ENCODE assay signal across 24 mouse cellular contexts in the genomic region with DNA sequence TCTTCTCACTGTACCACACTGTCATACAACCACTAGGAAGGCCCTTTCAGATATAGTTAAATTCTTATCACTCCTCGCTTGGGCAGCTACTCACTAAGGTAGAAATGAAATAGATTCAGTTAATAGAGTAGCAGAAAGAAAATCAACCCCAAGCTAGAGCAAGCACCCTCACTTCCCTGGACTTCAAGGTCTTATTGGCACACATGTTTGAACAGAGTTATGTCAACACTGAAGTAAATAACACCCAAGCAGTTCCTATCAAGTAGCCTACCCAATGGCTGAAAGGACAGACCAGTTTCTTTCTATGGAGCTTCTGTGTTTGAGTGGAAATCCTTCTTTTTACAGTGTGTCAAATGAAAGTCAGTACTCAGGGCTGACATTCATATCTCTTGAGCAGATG. TPM values are rescaled to one million over a fixed set of nuclear protein-coding genes. Genes with fewer than 3 reads are reported as not detected.
DNase-seq lines count a peak whose midpoint lies in the region; ATAC-seq and TF ChIP-seq lines count a peak whose summit lies in the region.
"Had no signal": no experiment of that assay in that cellular context is flagged by ENCODE, and none has a peak within 500 bp of the region (broad histone marks: within the 10 kb centered on the region; RNA-seq: fewer than 3 reads in every experiment).

No protein-coding gene starts in this region.

- TF ChIP-seq CTCF in stomach, postnatal 0 days (IDR thresholded peaks at IDR 0.05; ENCODE audit: low read depth): no peak

- 0 out of 2 replicates have a peak overlapping the region, but pooled peaks have one; percentile 4 for H3K27ac ChIP-seq in liver, embryonic 15.5 days (replicated peaks)
- no peak overlapping the region for H3K27ac ChIP-seq in midbrain, embryonic 11.5 days (ENCODE audit: low read depth, low read length)
- H3K27ac ChIP-seq in midbrain, embryonic 15.5 days: no peak overlapping the region
- no peak overlapping the region for H3K27ac ChIP-seq in stomach, embryonic 15.5 days
- H3K27ac ChIP-seq in stomach, postnatal 0 days (replicated peaks): no peak overlapping the region
- H3K27ac ChIP-seq in forebrain, embryonic 13.5 days: no peak overlapping the region
- H3K27ac ChIP-seq: embryonic facial prominence, embryonic 13.5 days; embryonic facial prominence, embryonic 15.5 days; forebrain, embryonic 10.5 days; forebrain, embryonic 12.5 days; forebrain, embryonic 15.5 days had no signal

- no peak overlapping the region for H3K4me2 ChIP-seq in liver, embryonic 15.5 days
- no peak overlapping the region for H3K4me2 ChIP-seq in midbrain, embryonic 11.5 days
- H3K4me2 ChIP-seq in midbrain, embryonic 15.5 days: no peak overlapping the region
- H3K4me2 ChIP-seq in stomach, embryonic 15.5 days: no peak overlapping the region
- no peak overlapping the region for H3K4me2 ChIP-seq in stomach, postnatal 0 days (replicated peaks; ENCODE audit: low read depth)
- no peak overlapping the region for H3K4me2 ChIP-seq in forebrain, embryonic 13.5 days
- H3K4me2 ChIP-seq: embryonic facial prominence, embryonic 13.5 days; embryonic facial prominence, embryonic 15.5 days; forebrain, embryonic 12.5 days; forebrain, embryonic 15.5 days had no signal

- no peak overlapping the region for H3K4me3 ChIP-seq in liver, embryonic 15.5 days (replicated peaks)
- H3K4me3 ChIP-seq in midbrain, embryonic 11.5 days (ENCODE audit: low read depth, low read length): no peak overlapping the region
- H3K4me3 ChIP-seq in midbrain, embryonic 15.5 days: no peak overlapping the region
- no peak overlapping the region for H3K4me3 ChIP-seq in stomach, embryonic 15.5 days (replicated peaks)
- no peak overlapping the region for H3K4me3 ChIP-seq in stomach, postnatal 0 days (ENCODE audit: low read depth, low read length)
- no peak overlapping the region for H3K4me3 ChIP-seq in forebrain, embryonic 13.5 days
- H3K4me3 ChIP-seq: embryonic facial prominence, embryonic 13.5 days; embryonic facial prominence, embryonic 15.5 days; erythroblast, embryonic 14.5 days; forebrain, embryonic 10.5 days; forebrain, embryonic 12.5 days; forebrain, embryonic 15.5 days had no signal

- DNase-seq in liver: no peak
- DNase-seq in midbrain, embryonic 11.5 days (ENCODE audit: low spot score, missing footprints): peak; percentile 62
- no peak for DNase-seq in stomach, postnatal 0 days (ENCODE audit: low spot score)
- no peak for DNase-seq in embryo, embryonic 10.5 days (ENCODE audit: low spot score)
- DNase-seq: adrenal gland, adult 2 months; adrenal gland, postnatal 10 days; adrenal gland, postnatal 25 days; cerebellum, adult 11 months; cerebellum, adult 18-20 months; cerebellum, adult 9-10 months; cerebellum, postnatal 10 days; cerebellum, postnatal 25 days; embryo, embryonic 11 days; forebrain, postnatal 0 days had no signal

- no peak for TF ChIP-seq EP300 in stomach, postnatal 0 days (optimal IDR thresholded peaks at IDR 0.05)

- H3K4me1 ChIP-seq in liver, embryonic 15.5 days (replicated peaks): 0 out of 2 replicates have a peak, but pooled peaks cover 9% of the 10 kb centered on the region
- H3K4me1 ChIP-seq in midbrain, embryonic 11.5 days (ENCODE audit: control insufficient read depth, insufficient read depth, low read length): no peaks in the 10 kb centered on the region
- no peaks in the 10 kb centered on the region for H3K4me1 ChIP-seq in midbrain, embryonic 15.5 days
- H3K4me1 ChIP-seq in stomach, embryonic 15.5 days: no peaks in the 10 kb centered on the region
- H3K4me1 ChIP-seq in stomach, postnatal 0 days (replicated peaks; ENCODE audit: control insufficient read depth, insufficient read depth): no peaks in the 10 kb centered on the region
- no peaks in the 10 kb centered on the region for H3K4me1 ChIP-seq in forebrain, embryonic 13.5 days
- H3K4me1 ChIP-seq: embryonic facial prominence, embryonic 13.5 days; embryonic facial prominence, embryonic 15.5 days; forebrain, embryonic 10.5 days; forebrain, embryonic 12.5 days; forebrain, embryonic 15.5 days had no signal

- ATAC-seq in liver, embryonic 15.5 days (ENCODE audit: insufficient read depth): no peak
- ATAC-seq in midbrain, embryonic 11.5 days (ENCODE audit: low FRiP score): no peak
- no peak for ATAC-seq in midbrain, embryonic 15.5 days (replicated peaks)
- peak; percentile 53; the same call in 1 of the 2 replicates for ATAC-seq in stomach, embryonic 15.5 days (ENCODE audit: insufficient read depth, low FRiP score, low read depth)
- peak; percentile 67; the same call in 1 of the 2 replicates for ATAC-seq in stomach, postnatal 0 days (ENCODE audit: low FRiP score, low TSS enrichment)
- no peak for ATAC-seq in forebrain, embryonic 13.5 days
- ATAC-seq: forebrain, embryonic 15.5 days; forebrain, postnatal 0 days had no signal

- no peaks in the 10 kb centered on the region for H3K27me3 ChIP-seq in liver, embryonic 15.5 days
- no peaks in the 10 kb centered on the region for H3K27me3 ChIP-seq in midbrain, embryonic 11.5 days (ENCODE audit: control insufficient read depth, insufficient read depth, low read length)
- no peaks in the 10 kb centered on the region for H3K27me3 ChIP-seq in midbrain, embryonic 15.5 days (replicated peaks)
- H3K27me3 ChIP-seq in stomach, embryonic 15.5 days (replicated peaks): no peaks in the 10 kb centered on the region
- no peaks in the 10 kb centered on the region for H3K27me3 ChIP-seq in stomach, postnatal 0 days (ENCODE audit: control insufficient read depth, insufficient read depth, low read length)
- H3K27me3 ChIP-seq in forebrain, embryonic 13.5 days: no peaks in the 10 kb centered on the region
- H3K27me3 ChIP-seq: embryonic facial prominence, embryonic 13.5 days; embryonic facial prominence, embryonic 15.5 days; forebrain, embryonic 12.5 days; forebrain, embryonic 15.5 days had no signal

- 35% methylated on average over 1 of the region's 1 CpGs for WGBS in liver, embryonic 15.5 days (ENCODE audit: insufficient replicate concordance)
- 77% methylated on average over 1 of the region's 1 CpGs for WGBS in midbrain, embryonic 11.5 days
- 64% methylated on average over 1 of the region's 1 CpGs for WGBS in midbrain, embryonic 15.5 days
- 50% methylated on average over 1 of the region's 1 CpGs for WGBS in stomach, embryonic 15.5 days
- WGBS in stomach, postnatal 0 days: 59% methylated on average over 1 of the region's 1 CpGs
- 78% methylated on average over 1 of the region's 1 CpGs for WGBS in forebrain, embryonic 13.5 days

- H3K9me3 ChIP-seq in liver, embryonic 15.5 days (replicated peaks): no peaks in the 10 kb centered on the region
- H3K9me3 ChIP-seq in midbrain, embryonic 11.5 days (ENCODE audit: control insufficient read depth, low read length): no peaks in the 10 kb centered on the region
- no peaks in the 10 kb centered on the region for H3K9me3 ChIP-seq in midbrain, embryonic 15.5 days
- no peaks in the 10 kb centered on the region for H3K9me3 ChIP-seq in stomach, embryonic 15.5 days
- H3K9me3 ChIP-seq in stomach, postnatal 0 days (ENCODE audit: control insufficient read depth, low read length): no peaks in the 10 kb centered on the region
- no peaks in the 10 kb centered on the region for H3K9me3 ChIP-seq in forebrain, embryonic 13.5 days (replicated peaks)
- H3K9me3 ChIP-seq: embryonic facial prominence, embryonic 13.5 days; embryonic facial prominence, embryonic 15.5 days; forebrain, embryonic 10.5 days; forebrain, embryonic 12.5 days; forebrain, embryonic 15.5 days had no signal

- no peak overlapping the region for H3K9ac ChIP-seq in liver, embryonic 15.5 days
- H3K9ac ChIP-seq in midbrain, embryonic 11.5 days (ENCODE audit: low read length): no peak overlapping the region
- H3K9ac ChIP-seq in midbrain, embryonic 15.5 days: no peak overlapping the region
- H3K9ac ChIP-seq in stomach, embryonic 15.5 days: no peak overlapping the region
- no peak overlapping the region for H3K9ac ChIP-seq in stomach, postnatal 0 days (ENCODE audit: low read length)
- no peak overlapping the region for H3K9ac ChIP-seq in forebrain, embryonic 13.5 days
- H3K9ac ChIP-seq: embryonic facial prominence, embryonic 13.5 days; embryonic facial prominence, embryonic 15.5 days; forebrain, embryonic 12.5 days; forebrain, embryonic 15.5 days; forebrain, postnatal 0 days had no signal

- no peaks in the 10 kb centered on the region for H3K36me3 ChIP-seq in liver, embryonic 15.5 days (replicated peaks)
- no peaks in the 10 kb centered on the region for H3K36me3 ChIP-seq in midbrain, embryonic 11.5 days (ENCODE audit: control insufficient read depth, insufficient read depth, low read length)
- H3K36me3 ChIP-seq in midbrain, embryonic 15.5 days (replicated peaks): no peaks in the 10 kb centered on the region
- no peaks in the 10 kb centered on the region for H3K36me3 ChIP-seq in stomach, embryonic 15.5 days
- H3K36me3 ChIP-seq in stomach, postnatal 0 days (ENCODE audit: control insufficient read depth, insufficient read depth, low read length): no peaks in the 10 kb centered on the region
- no peaks in the 10 kb centered on the region for H3K36me3 ChIP-seq in forebrain, embryonic 13.5 days (ENCODE audit: poor library complexity, severe bottlenecking)
- H3K36me3 ChIP-seq: embryonic facial prominence, embryonic 13.5 days; embryonic facial prominence, embryonic 15.5 days; forebrain, embryonic 10.5 days; forebrain, embryonic 12.5 days; forebrain, embryonic 15.5 days had no signal

RNA-seq across cellular contexts. Expression of gene Jak1, which starts 17.2 kb away (rescaled TPM):
- 42.4 and 44.7 TPM in 2 replicates for polyA plus RNA-seq in liver, embryonic 15.5 days (2015; fragmentation: Nextera tagmentation; extraction: Ambion mirVana)
- polyA plus RNA-seq in midbrain, embryonic 11.5 days (2014; fragmentation: Nextera tagmentation; extraction: Ambion mirVana): 52.2 and 58.2 TPM in 2 replicates
- polyA plus RNA-seq in midbrain, embryonic 15.5 days (2015; fragmentation: Nextera tagmentation; extraction: Ambion mirVana): 71.5 and 73.0 TPM in 2 replicates
- polyA plus RNA-seq in stomach, embryonic 15.5 days (2015; fragmentation: Nextera tagmentation; extraction: Ambion mirVana): 84.5 and 91.5 TPM in 2 replicates
- 34.1 and 34.3 TPM in 2 replicates for polyA plus RNA-seq in stomach, postnatal 0 days (2015; fragmentation: Nextera tagmentation; extraction: Ambion mirVana)
- polyA plus RNA-seq in forebrain, embryonic 13.5 days (2015; fragmentation: Nextera tagmentation; extraction: Ambion mirVana): 33.5 and 37.5 TPM in 2 replicates

Comparison
In these comparisons a context has a peak if more than half of its experiments do, and no peak if none do; other contexts are left out.
1. ATAC-seq: peak in stomach, embryonic 15.5 days (single experiment) and stomach, postnatal 0 days (single experiment); none in liver, embryonic 15.5 days (single experiment), midbrain, embryonic 11.5 days (single experiment), midbrain, embryonic 15.5 days (single experiment) and forebrain, embryonic 13.5 days (single experiment).